Mouse (Mus musculus): ENCODE measurements at regions not wholly inside any gene's neighbourhood (a gene's known extent, or its start where the extent isn't known, plus 50 kb on each side); places are given as distances from the start of the nearest gene placed in this dataset.

DNA sequence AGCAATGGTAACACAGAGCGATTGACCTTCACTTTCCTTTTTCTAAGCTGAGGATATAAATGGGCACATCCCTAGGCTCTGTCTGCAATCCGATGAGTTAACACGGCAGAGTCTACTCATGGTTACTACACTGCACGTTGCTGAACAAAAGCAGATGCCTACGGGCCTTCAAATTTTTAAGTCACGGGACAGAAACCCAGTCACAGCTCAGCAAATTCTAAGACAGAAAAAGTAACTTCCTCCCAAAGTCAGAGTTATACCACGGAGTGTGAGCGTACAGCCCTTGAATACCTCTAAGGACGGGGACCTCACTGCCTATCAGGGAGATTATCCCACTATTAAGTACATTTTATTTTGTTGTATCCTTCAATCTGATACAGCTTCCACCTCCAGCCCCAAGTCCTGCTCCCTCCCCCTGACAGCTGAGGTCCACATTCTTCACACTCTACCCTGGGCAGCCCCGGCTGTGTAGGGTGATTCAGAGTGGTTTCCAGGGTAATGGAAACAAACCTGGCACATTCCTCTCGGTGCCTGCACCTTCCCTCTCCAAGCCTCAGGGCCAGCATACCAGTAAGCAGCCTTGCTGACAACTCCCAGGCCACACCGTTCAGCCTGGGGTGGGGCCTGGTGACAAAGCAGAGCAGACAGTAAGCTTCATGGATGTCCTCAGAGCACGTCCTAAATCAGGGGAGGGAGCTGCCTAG lies 90.2 kb upstream of the Zfp703 start:
- no peak for DNase-seq

DNA sequence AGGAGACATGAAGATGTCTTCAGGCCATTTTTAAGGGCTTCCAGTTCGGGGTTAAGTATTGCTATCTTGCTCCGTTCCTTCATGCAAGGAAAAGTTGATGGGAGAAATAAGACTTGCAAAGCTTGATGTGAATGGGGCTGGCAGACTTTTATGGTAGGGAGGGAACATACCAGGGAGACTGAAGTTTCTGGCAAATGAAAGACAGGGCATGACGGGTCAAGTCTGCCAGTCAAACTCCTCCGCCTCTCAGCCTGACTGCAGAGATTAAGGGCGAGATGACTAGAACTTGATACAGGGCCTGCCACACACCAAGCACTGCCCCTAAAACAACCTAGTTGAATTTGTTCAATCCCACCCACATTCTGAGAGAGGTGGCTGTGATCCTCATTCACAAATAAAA lies 89.6 kb upstream of the Zfp703 start:
- no peak for DNase-seq

DNA sequence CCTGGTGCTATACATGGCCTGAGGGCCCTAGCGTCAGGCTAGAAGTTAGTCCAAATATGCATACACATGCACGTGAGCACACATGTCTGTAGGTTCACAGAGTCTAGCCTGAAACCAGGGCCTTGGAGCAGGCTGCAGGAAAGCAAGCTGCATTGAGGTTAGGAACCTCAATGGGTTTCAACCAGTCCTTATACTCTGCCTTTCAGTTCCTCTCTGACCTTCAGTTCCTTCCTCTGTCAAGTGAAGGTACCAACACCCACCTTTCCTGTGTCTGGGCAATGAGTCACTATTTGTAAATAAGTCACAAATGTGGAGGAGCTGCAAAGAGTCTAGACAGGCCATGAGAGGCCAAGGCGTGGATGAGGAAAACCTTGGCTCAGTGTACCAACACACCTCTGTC lies 89.1 kb upstream of the Zfp703 start:
- DNase-seq: no peak

DNA sequence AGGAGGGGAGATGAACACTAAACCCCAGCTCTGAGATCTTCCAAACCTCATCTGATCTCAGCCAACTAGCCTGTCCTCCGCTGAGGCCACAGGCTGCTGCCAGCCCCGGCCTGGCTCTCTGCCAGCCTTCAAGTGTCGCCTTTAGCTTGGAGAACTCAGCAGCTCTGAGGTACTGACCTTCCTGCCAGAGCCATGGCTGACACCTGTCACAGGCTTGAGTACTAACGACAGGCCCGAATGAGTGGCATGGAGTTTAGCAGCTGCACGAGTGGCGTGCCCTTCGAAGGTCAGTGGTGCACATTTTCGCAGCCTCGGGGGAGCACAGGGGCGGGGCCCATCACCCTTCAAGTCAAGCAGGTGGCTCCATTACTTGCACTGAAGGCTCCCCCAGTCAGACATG lies 85.2 kb upstream of the Zfp703 start:
- DNase-seq: peak; percentile 82

DNA sequence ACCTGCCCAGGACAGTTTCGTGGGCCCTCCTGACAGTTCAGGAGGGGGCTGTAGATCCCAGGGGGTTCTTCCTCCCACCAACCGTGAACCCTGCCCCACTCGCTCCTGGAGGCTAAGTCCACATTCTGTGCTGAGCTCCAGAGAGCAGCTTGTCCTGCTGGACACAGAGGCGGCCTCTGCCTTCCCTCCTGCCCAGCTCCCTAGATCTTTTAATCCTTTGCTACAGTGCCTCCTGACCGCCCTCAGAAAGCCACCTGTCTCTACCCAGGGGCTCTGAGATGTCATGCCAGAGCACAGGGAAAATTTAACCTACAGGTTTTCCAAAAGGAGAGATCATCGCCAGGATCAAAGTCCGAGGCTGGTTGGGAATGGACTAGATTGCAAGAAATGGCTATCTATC lies 84.7 kb upstream of the Zfp703 start:
- no peak for DNase-seq

DNA sequence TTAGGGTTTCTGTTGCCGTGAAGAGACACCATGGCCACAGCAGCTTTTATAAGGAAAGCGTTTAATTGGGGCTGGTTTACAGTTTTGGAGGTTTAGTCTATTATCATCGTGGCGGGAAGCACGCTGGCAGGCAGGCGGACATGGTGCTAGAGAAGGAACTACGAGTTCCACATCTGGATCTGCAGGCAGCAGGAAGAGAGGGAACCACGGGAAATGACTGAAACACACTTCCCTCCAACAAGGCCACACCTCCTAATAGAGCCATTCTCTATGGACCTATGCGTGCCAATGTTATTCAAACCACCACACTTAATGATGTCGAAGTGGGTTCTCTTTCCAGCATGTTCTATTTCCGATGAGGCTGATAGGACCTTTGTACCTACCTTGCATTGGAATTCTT lies 81.3 kb upstream of the Zfp703 start:
- no peak for DNase-seq

DNA sequence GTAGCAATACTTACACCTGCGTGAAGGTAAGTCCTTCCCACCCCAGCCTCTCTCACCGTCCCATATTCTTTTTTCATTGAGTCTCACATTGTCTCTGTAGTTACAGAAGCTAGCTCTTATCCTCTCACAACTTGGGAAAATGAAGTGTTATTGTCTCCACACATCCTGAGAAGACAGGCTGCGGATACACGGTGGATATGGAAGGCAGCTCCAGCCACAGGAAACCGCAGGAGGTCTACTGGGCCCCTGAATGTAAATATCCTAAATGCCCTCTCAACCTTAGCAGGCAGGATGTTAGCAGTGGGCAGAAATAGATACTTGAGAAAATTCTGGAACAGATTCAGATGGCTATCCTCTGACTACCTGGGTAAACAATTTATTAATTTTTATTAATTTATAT lies 73.8 kb upstream of the Zfp703 start:
- DNase-seq: no peak

DNA sequence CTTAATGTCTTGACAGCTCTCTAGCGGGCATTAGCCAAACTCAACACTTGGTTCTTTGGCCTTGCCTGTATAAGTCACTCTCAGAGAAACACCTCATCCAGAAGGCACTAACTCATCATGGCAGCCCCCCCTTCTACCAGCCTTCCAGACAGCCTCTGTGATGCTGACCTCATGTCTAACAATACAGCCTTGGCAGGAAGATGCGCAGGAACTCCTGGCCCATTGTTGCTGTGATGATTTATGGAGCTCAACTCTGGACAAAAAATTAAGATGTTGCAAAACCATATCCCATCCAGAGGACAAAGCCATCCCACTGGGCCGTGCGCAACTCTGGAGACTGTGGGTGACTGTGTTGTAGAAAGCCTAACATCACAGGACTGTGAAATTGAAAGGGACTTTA lies 70.9 kb upstream of the Zfp703 start:
- no peak for DNase-seq

DNA sequence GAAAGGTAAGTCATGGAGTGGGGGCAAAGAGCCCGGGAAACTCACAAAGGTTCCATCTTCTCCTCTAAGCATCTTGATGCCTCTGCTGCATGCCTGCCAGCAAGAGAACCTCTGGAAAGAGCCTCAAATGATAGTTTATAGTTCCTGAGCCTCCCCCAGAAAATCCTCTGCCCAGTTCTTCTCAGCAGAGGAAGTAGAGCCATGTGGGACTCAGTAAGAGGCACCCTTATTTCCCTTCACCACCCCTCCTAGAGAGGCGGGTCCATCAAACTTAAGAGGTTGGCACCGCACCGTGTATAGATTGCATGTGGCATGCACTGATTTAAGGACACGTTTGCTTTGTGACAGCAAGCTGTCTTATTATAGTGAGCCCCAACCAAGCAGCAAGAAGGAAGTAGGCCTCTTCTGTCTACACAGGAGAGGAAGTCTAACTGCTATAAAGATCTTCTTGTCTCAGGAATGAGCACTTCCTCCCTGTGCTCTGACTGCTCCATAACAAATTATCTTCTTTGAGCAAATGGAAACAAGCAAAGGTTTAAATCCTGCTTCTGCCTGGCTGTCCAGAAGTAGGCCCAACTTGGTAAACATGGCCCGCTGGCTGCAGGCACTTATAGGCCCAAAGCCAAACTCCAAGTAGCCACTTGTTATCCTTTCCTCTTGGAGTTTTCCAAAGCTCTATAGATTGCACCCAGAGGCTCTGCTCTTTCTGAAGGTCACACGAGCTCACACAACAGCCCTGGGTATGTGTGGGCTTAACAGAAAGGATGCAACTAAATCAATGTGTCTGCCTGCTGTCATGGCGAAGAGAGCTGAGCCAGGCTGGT lies 69.6 kb upstream of the Zfp703 start:
- no peak for DNase-seq

DNA sequence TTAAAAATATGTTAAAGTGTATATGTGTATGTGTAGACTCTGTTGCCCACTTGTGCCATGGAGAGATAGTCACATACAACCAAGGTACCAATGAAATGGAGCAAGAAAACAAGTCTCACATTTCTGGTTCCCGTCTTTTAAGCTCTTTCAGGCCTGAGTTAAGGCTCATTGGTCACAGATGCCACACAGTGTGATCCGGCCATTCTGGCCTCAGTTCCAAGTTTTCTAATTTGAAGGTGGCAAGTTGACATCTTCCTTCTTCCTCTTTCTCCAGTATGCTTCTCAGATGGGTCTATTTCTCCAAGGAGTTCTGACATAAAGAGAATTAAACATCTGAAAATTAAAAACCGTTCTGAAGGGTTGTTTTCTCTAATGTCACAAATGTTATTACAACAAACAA lies 66.9 kb upstream of the Zfp703 start:
- DNase-seq: no peak

DNA sequence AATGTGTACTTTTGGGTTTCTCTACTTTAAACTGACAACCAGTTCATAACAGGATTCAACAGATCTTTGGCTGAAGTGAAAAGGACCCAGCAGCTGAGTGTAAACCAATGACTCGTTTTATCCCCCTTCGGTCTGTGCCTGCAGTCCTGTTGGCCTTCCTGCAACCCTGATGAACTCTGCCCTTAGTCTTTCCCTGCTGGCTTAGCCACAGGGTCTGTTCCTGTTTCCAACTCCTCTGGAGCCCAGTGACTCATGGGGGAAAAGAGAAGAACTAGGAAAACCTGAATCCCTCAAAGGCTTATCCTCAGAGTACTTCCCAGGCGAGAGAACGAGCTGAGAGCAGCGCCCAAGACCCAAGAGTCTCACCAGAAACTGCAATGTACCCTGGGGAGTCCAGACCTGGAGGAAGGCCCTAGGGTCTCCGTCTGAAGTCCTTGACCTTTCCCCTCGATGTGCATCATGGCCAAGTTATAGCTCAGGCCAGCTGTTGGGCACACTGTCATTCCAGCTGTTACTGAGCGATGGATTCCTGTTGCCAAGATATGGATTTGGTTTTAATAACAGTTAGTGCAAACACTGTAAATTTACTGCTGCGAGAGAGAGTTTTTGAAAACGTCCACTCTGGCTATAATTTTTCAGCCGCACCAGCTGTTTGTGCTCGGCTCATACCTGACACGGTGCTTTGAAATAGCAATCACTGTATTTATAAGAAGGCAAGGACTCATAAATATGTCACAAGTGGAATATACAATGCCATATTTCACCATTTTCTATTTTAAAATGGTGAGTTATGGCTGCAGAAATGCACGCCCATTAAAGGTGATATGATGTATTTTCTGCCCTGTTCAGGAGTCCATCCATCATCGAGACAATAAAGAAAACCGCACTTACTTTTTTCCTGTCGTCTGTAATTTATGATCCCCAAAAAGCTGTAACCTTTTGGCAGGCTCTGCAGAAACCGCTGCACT lies 63.3 kb upstream of the Zfp703 start:
- DNase-seq: peak; percentile 31

DNA sequence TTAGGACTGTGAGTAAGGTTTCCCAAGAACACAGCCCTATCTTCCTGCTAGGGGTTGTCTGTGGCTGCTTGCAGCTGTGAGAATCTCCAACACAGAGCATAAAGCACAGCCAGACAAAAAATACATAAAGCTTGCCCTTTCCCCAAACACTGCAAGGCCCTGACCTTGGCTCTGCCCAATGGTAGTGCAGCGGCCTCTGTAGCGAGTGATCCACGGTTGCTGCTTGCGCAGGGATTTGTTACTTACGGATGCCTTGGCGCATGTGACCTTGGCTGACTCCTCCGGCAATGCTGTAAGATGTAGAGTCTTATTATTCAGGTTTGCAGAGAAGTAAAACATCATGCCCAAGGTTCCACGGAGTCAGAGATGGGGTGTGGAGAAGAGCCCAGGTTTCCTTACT lies 61.4 kb upstream of the Zfp703 start:
- peak; percentile 65 for DNase-seq

DNA sequence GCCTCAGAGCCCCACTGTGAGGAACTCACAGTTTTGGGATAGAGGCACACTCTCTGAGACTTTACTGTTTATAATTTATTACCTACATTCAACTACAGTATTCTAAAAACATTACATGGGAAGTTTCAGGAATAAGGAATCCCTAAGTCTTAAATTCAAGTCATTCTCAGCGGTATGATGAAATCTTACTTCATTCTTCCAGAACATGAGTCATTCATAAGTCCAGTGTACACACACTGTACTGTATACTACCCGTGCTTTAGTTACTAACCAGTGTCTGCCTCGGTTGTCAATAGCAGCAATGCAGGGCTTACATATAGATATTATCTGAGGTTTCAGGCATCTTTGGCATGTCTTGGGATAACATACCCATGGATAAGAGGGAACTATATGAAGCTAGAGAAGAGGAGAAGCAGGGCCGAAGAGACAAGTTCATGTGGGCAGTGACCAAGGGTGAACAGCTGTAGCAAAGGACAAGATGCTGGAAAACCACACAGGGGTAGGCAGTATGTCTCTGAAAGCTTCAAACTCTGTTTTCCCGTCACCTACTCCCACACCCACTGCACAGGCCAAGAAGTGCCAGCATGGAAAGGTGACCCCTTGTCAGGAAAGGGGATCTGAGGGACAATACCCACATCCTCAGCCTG lies 55.5 kb upstream of the Zfp703 start:
- no peak for DNase-seq

DNA sequence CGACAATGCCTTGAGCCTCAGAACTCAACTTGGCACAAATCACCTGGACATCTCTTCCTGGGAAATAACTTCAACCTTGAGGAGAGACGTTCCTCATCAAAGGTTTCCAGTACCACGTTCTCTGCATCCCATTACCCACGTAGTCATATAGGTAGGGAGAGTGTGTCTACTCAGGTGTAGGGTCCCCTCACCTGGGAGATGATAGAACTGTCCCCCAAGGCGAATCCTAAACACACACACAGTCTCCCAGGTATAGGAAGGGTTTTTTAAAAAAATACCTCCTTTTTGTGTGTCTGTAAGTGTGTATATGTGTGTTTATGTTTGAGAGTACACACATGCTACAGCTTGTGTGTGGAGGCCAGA lies 55.0 kb upstream of the Zfp703 start:
- DNase-seq: no peak

DNA sequence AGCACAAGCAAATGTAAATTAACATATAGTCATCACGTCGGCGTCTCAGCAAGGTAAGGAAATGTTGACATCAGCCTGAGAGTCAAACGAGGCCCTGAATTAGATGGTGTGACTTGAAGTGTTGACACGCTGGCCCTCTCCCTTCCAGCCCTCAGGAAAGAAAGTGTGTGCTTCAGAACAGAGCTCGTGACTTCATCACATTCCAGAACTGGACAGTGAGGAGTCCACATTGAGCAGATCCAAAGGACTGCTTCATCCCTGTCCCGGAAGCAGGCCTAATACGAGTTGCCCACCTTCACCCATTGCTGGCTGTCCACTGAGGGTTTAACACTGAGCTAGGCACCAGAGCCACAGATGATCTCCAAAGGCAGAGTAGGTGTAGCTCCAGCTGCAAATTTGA lies 54.0 kb upstream of the Zfp703 start:
- no peak for DNase-seq

Measured in adrenal gland, postnatal 10 days (tissue).